Comparison of ENCODE assay signal across 11 mouse cellular contexts in genomic region chr19:41615606-41616224, GRCm38 (mm10). TPM values are rescaled to one million over a fixed set of nuclear protein-coding genes. Genes with fewer than 3 reads are reported as not detected.
A peak's percentile ranks its signal among the peaks of the same experiment; 100 is the strongest.
DNase-seq lines count a peak whose midpoint lies in the region; ATAC-seq and TF ChIP-seq lines count a peak whose summit lies in the region.
"Had no signal": no experiment of that assay in that cellular context is flagged by ENCODE, and none has a peak within 500 bp of the region (broad histone marks: within the 10 kb centered on the region; RNA-seq: fewer than 3 reads in every experiment).

No protein-coding gene starts in this region.

- dilution Hi-C loops in CH12.LX (cut with MboI; ENCODE audit: extremely low pct_ligation_motif_present, extremely low pct_unique_long_range_greater_than_20kb, low sequenced_read_pairs), result no loop called here

- no peaks in the 10 kb centered on the region for H3K36me3 ChIP-seq in CH12.LX (replicated peaks in 1 of 2; ENCODE audit: control insufficient read depth in 1 of 2, insufficient read depth in 1 of 2, low read length in 1 of 2)
- H3K36me3 ChIP-seq in midbrain, embryonic 16.5 days (ENCODE audit: control insufficient read depth, insufficient read depth, low read length), result 0 out of 2 replicates have a peak, but pooled peaks cover 2% of the 10 kb centered on the region
- H3K36me3 ChIP-seq in thymus, adult 2 months (ENCODE audit: control insufficient read depth, insufficient read depth, low read length), result no peaks in the 10 kb centered on the region
- no peaks in the 10 kb centered on the region for H3K36me3 ChIP-seq in kidney, embryonic 14.5 days (ENCODE audit: control insufficient read depth, insufficient read depth, low read length)

- no peak for DNase-seq in gastrocnemius, adult 2 months
- no peak for DNase-seq in gastrocnemius, adult 18-20 months (ENCODE audit: low spot score)
- peak; percentile 94 for DNase-seq in CH12.LX (ENCODE audit: extremely low read depth)
- no peak for DNase-seq in thymus, adult 2 months
- no peak for DNase-seq in c-Kit-positive CD71-positive TER-119-positive erythroid progenitor cells, embryonic 14.5 days (ENCODE audit: low spot score)
- DNase-seq: kidney, postnatal 36 days; lung, adult 2 months had no signal

- H3K9me3 ChIP-seq in CH12.LX (replicated peaks; ENCODE audit: low read length), result peaks cover 5% of the 10 kb centered on the region
- H3K9me3 ChIP-seq in midbrain, embryonic 16.5 days (replicated peaks; ENCODE audit: control insufficient read depth, low read length, poor library complexity, severe bottlenecking), result no peaks in the 10 kb centered on the region
- no peaks in the 10 kb centered on the region for H3K9me3 ChIP-seq in kidney, embryonic 14.5 days (ENCODE audit: control insufficient read depth, low read length)

- in situ Hi-C loops in CH12.LX (cut with MboI; ENCODE audit: low pct_ligation_motif_present, low pct_unique_long_range_greater_than_20kb, low sequenced_read_pairs), result no loop called here

- TF ChIP-seq CTCF in gastrocnemius, adult 2 months (IDR thresholded peaks at IDR 0.05), result no peak
- TF ChIP-seq CTCF in CH12.LX (conservative IDR thresholded peaks at IDR 0.05 in 1 of 2, IDR thresholded peaks at IDR 0.05 in 1 of 2; ENCODE audit: low read depth in 2 of 2, low read length in 2 of 2), result 0 out of 4 replicates have a peak, but pooled peaks of 1 of the 2 experiments have one; percentile 16
- no peak for TF ChIP-seq CTCF in thymus, adult 2 months (IDR thresholded peaks at IDR 0.05; ENCODE audit: borderline replicate concordance, control insufficient read depth, extremely low read depth, insufficient read depth, low read length, poor library complexity)

- TF ChIP-seq RAD21 in CH12.LX (IDR thresholded peaks at IDR 0.05; ENCODE audit: low read depth, low read length), result no peak; the same call in 1 of the 2 replicates

- ATAC-seq in hematopoietic stem cell, adult 5-6 weeks (replicated peaks in 1 of 2; ENCODE audit: insufficient read depth in 1 of 2, low FRiP score in 2 of 2, low TSS enrichment in 1 of 2, low read depth in 1 of 2, poor library complexity in 2 of 2, severe bottlenecking in 2 of 2), result peak; percentile 32 to 36; a peak in 1 of 4 replicates
- peak; percentile 29; the same call in 1 of the 2 replicates for ATAC-seq in midbrain, embryonic 16.5 days
- no peak for ATAC-seq in kidney, embryonic 14.5 days (ENCODE audit: low FRiP score, low TSS enrichment)

- peaks cover 4% of the 10 kb centered on the region for H3K27me3 ChIP-seq in CH12.LX (replicated peaks)
- H3K27me3 ChIP-seq in midbrain, embryonic 16.5 days (ENCODE audit: control insufficient read depth, insufficient read depth, low read depth, low read length), result no peaks in the 10 kb centered on the region
- no peaks in the 10 kb centered on the region for H3K27me3 ChIP-seq in thymus, adult 2 months (ENCODE audit: control insufficient read depth, insufficient read depth, low read length)
- H3K27me3 ChIP-seq in kidney, embryonic 14.5 days (ENCODE audit: control insufficient read depth, insufficient read depth, low read length), result 0 out of 2 replicates have a peak, but pooled peaks cover 8% of the 10 kb centered on the region

- TF ChIP-seq EP300 in CH12.LX (IDR thresholded peaks at IDR 0.05; ENCODE audit: low read length), result peak; percentile 94

- peak overlapping the region; percentile 80 for H3K4me2 ChIP-seq in CH12.LX (ENCODE audit: insufficient read depth, low read depth, poor library complexity, severe bottlenecking)
- H3K4me2 ChIP-seq in midbrain, embryonic 16.5 days (ENCODE audit: low read length), result no peak overlapping the region
- no peak overlapping the region for H3K4me2 ChIP-seq in kidney, embryonic 14.5 days (replicated peaks; ENCODE audit: low read depth, low read length)

- 0 out of 2 replicates have a peak overlapping the region, but pooled peaks have one; percentile 11 for H3K9ac ChIP-seq in CH12.LX (ENCODE audit: insufficient read depth, low read depth)
- H3K9ac ChIP-seq in midbrain, embryonic 16.5 days (ENCODE audit: low read depth, low read length), result no peak overlapping the region
- H3K9ac ChIP-seq in kidney, embryonic 14.5 days (ENCODE audit: low read depth, low read length), result no peak overlapping the region

- no peak overlapping the region for H3K4me3 ChIP-seq in gastrocnemius, adult 2 months
- H3K4me3 ChIP-seq in CH12.LX (replicated peaks in 1 of 3; ENCODE audit: low read depth in 2 of 3, low read length in 2 of 3, poor library complexity in 1 of 3), result peak overlapping the region in 2 of 3 experiments; percentile 3 to 24
- H3K4me3 ChIP-seq in midbrain, embryonic 16.5 days (ENCODE audit: low read depth, low read length), result no peak overlapping the region
- no peak overlapping the region for H3K4me3 ChIP-seq in thymus, adult 2 months (ENCODE audit: control insufficient read depth, insufficient read depth, low read length)
- no peak overlapping the region for H3K4me3 ChIP-seq in kidney, embryonic 14.5 days (ENCODE audit: low read length)
- H3K4me3 ChIP-seq: heart, adult 2 months had no signal

- no peaks in the 10 kb centered on the region for H3K79me2 ChIP-seq in CH12.LX (replicated peaks; ENCODE audit: control insufficient read depth, extremely low read depth, insufficient read depth, poor library complexity, severe bottlenecking)

- 49% methylated on average over 11 of the region's 11 CpGs for WGBS in midbrain, embryonic 16.5 days
- 65% methylated on average over 11 of the region's 11 CpGs for WGBS in thymus, adult 2 months
- WGBS in kidney, embryonic 14.5 days, result 42% methylated on average over 11 of the region's 11 CpGs

- H3K4me1 ChIP-seq in CH12.LX (ENCODE audit: control insufficient read depth in 1 of 2, insufficient read depth in 2 of 2), result peaks cover 24 to 69% of the 10 kb centered on the region in 2 experiments
- peaks cover 28% of the 10 kb centered on the region for H3K4me1 ChIP-seq in midbrain, embryonic 16.5 days (ENCODE audit: control insufficient read depth, insufficient read depth, low read length)
- peaks cover 22% of the 10 kb centered on the region for H3K4me1 ChIP-seq in thymus, adult 2 months (replicated peaks; ENCODE audit: control insufficient read depth, insufficient read depth, low read length)
- H3K4me1 ChIP-seq in kidney, embryonic 14.5 days (ENCODE audit: control insufficient read depth, insufficient read depth, low read length), result 0 out of 2 replicates have a peak, but pooled peaks cover 3% of the 10 kb centered on the region

- no peak for TF ChIP-seq POLR2A in CH12.LX (IDR thresholded peaks at IDR 0.05; ENCODE audit: low read depth, low read length)
- TF ChIP-seq POLR2A in thymus, adult 2 months (IDR thresholded peaks at IDR 0.05; ENCODE audit: control insufficient read depth, extremely low read depth, insufficient read depth, low read length, poor library complexity), result no peak

- intact Hi-C loops in gastrocnemius, adult 2 months (cut with DNase I), result no loop called here

- H3K27ac ChIP-seq in gastrocnemius, adult 2 months, result peak overlapping the region; percentile 66
- H3K27ac ChIP-seq in CH12.LX (ENCODE audit: insufficient read depth, low read depth), result peak overlapping the region; percentile 48; the same call in 1 of the 2 replicates
- H3K27ac ChIP-seq in midbrain, embryonic 16.5 days (ENCODE audit: low read length), result no peak overlapping the region
- H3K27ac ChIP-seq in thymus, adult 2 months (ENCODE audit: control insufficient read depth, insufficient read depth, low read length), result no peak overlapping the region
- no peak overlapping the region for H3K27ac ChIP-seq in kidney, embryonic 14.5 days (ENCODE audit: low read depth, low read length)
- H3K27ac ChIP-seq: heart, adult 2 months had no signal

TF ChIP-seq in CH12.LX, 34 proteins besides CTCF, POLR2A, EP300 and RAD21 (continues in another document):
- TF ChIP-seq IRF4 (IDR thresholded peaks at IDR 0.05; ENCODE audit: low read depth, low read length) (peak; percentile 97), MAFK (IDR thresholded peaks at IDR 0.05; ENCODE audit: insufficient replicate concordance, low read length) (0 out of 2 replicates have a peak, but pooled peaks have one; percentile 52), BHLHE40 (IDR thresholded peaks at IDR 0.05; ENCODE audit: low read depth, low read length) (no peak; the same call in 1 of the 2 replicates), NELFE (IDR thresholded peaks at IDR 0.05; ENCODE audit: low read depth, low read length) (peak; percentile 69), SIN3A (IDR thresholded peaks at IDR 0.05; ENCODE audit: low read length) (peak; percentile 93), MYC (IDR thresholded peaks at IDR 0.05; ENCODE audit: low read depth, low read length) (peak; percentile 85), ETS1 (conservative IDR thresholded peaks at IDR 0.05; ENCODE audit: low read depth, low read length) (peak; percentile 95), GABPA (IDR thresholded peaks at IDR 0.05; ENCODE audit: insufficient replicate concordance, low read depth, low read length) (no peak), UBTF (IDR thresholded peaks at IDR 0.05; ENCODE audit: low read depth, low read length) (no peak; the same call in 1 of the 2 replicates), JUND (conservative IDR thresholded peaks at IDR 0.05; ENCODE audit: low read depth, low read length) (no peak), NRF1 (IDR thresholded peaks at IDR 0.05; ENCODE audit: low read depth, low read length) (no peak), KAT2A (IDR thresholded peaks at IDR 0.05; ENCODE audit: insufficient replicate concordance, low read length) (peak; percentile 58; the same call in 1 of the 2 replicates), HCFC1 (IDR thresholded peaks at IDR 0.05; ENCODE audit: low read depth, low read length) (no peak; the same call in none of the 2 replicates), MXI1 (IDR thresholded peaks at IDR 0.05; ENCODE audit: low read depth, low read length) (peak; percentile 74; the same call in 1 of the 2 replicates), E2F4 (IDR thresholded peaks at IDR 0.05; ENCODE audit: insufficient replicate concordance, low read depth, low read length) (0 out of 2 replicates have a peak, but pooled peaks have one; percentile 33), SMC3 (IDR thresholded peaks at IDR 0.05; ENCODE audit: low read depth, low read length) (no peak; the same call in 1 of the 2 replicates), USF1 (IDR thresholded peaks at IDR 0.05; ENCODE audit: low read depth, low read length) (no peak), ZC3H11A (IDR thresholded peaks at IDR 0.05; ENCODE audit: low read depth, low read length) (no peak), CHD2 (IDR thresholded peaks at IDR 0.05; ENCODE audit: low read length) (peak; percentile 54)

RNA-seq across cellular contexts. Expression of gene Gm340, which starts 33.5 kb away (rescaled TPM):
- total RNA-seq in gastrocnemius, adult 2 months (2021), result 1 to 10 TPM; 6.3 TPM
- total RNA-seq in gastrocnemius, adult 18-20 months (2021), result 1 to 10 TPM; 4.3 to 5.6 TPM
- total RNA-seq in CH12.LX (2012; rRNA removed), result 5.3 and 6.2 TPM in 2 replicates
- 2.6 and 3.3 TPM in 2 replicates for total RNA-seq in CH12.LX (2014; rRNA removed)
- 4.5 TPM in 2 replicates for polyA plus RNA-seq in CH12.LX (2012; ENCODE audit: insufficient read length, low read depth)
- 16.7 and 17.3 TPM in 2 replicates for total RNA-seq in hematopoietic stem cell, adult 5-6 weeks (2017)
- 1.8 and 2.2 TPM in 2 replicates for polyA plus RNA-seq in midbrain, embryonic 16.5 days (2015; fragmentation: Nextera tagmentation; extraction: Ambion mirVana)
- polyA plus RNA-seq in thymus, adult 2 months (2012; rRNA removed), result 2.8 and 3.0 TPM in 2 replicates
- polyA plus RNA-seq in kidney, embryonic 14.5 days (2014; fragmentation: Nextera tagmentation; extraction: Ambion mirVana), result 3.3 and 4.7 TPM in 2 replicates

Comparison
In these comparisons a context has a peak if more than half of its experiments do, and no peak if none do; other contexts are left out.
1. H3K27ac ChIP-seq: peak in gastrocnemius, adult 2 months (single experiment) and CH12.LX (single experiment); none in midbrain, embryonic 16.5 days (single experiment), thymus, adult 2 months (single experiment) and kidney, embryonic 14.5 days (single experiment).
2. H3K4me3 ChIP-seq: peak in CH12.LX (2 of 3); none in gastrocnemius, adult 2 months (single experiment), midbrain, embryonic 16.5 days (single experiment), thymus, adult 2 months (single experiment) and kidney, embryonic 14.5 days (single experiment).